Mouse (Mus musculus) limb, embryonic 14.5 days (tissue): ENCODE data around the gene Ociad2. TPM values are rescaled to one million over a fixed set of nuclear protein-coding genes. Genes with fewer than 3 reads are reported as not detected.
"Not testable (repeated sequence)": the region's sequence is repeated elsewhere in the genome, so short reads cannot be mapped to it uniquely, and the experiment has no call there.

Source experiments
- ATAC-seq: fragments of 200-750 bp; cut with Nextera tagmentation; 2 replicates; pipeline ENCODE4 v1.8.0; 2017; ENCODE audit warnings: low read depth, moderate number of reproducible peaks, moderate TSS enrichment; ENCODE audit not compliant: low FRiP score
- DNase-seq: peaks from one replicate; pipeline ENCODE4 v3.0.0-alpha.2; 2015; ENCODE audit warnings: low spot score
- H3K27ac ChIP-seq: fragments of 300-500 bp; sonication (generic); replicated peaks from 2 replicates; pipeline ENCODE4 v1.5.1; 2014; ENCODE audit warnings: low read depth, mild to moderate bottlenecking, low read length, moderate library complexity, mixed read lengths
- H3K27me3 ChIP-seq: fragments of 300-500 bp; sonication (generic); 2 replicates; pipeline ENCODE4 v1.6.1; 2014; ENCODE audit warnings: low read length, mixed read lengths; ENCODE audit not compliant: control insufficient read depth, insufficient read depth
- H3K36me3 ChIP-seq: fragments of 300-500 bp; sonication (generic); 2 replicates; pipeline ENCODE4 v1.6.1; 2014; ENCODE audit warnings: mild to moderate bottlenecking, low read length, moderate library complexity, mixed read lengths; ENCODE audit not compliant: control insufficient read depth, insufficient read depth
- H3K4me1 ChIP-seq: fragments of 300-500 bp; sonication (generic); 2 replicates; pipeline ENCODE4 v1.6.1; 2014; ENCODE audit warnings: antibody characterized with exemption, low read length, mixed read lengths; ENCODE audit not compliant: control insufficient read depth, insufficient read depth
- H3K4me2 ChIP-seq: fragments of 300-500 bp; sonication (generic); replicated peaks from 2 replicates; pipeline ENCODE4 v1.6.1; 2014; ENCODE audit warnings: low read depth, mild to moderate bottlenecking, low read length, moderate library complexity; ENCODE audit not compliant: severe bottlenecking
- H3K4me3 ChIP-seq: fragments of 300-500 bp; sonication (generic); replicated peaks from 2 replicates; pipeline ENCODE4 v1.5.1; 2014; ENCODE audit warnings: low read length
- H3K9ac ChIP-seq: fragments of 300-500 bp; sonication (generic); 2 replicates; pipeline ENCODE4 v1.6.1; 2014; ENCODE audit warnings: mild to moderate bottlenecking, low read depth, low read length, moderate library complexity; ENCODE audit not compliant: severe bottlenecking
- H3K9me3 ChIP-seq: fragments of 300-500 bp; sonication (generic); 2 replicates; pipeline ENCODE4 v1.6.1; 2016; ENCODE audit warnings: low read length; ENCODE audit not compliant: control insufficient read depth
- POLR2A ChIP-seq: fragments of 200-500 bp; IDR thresholded peaks from 2 replicates; pipeline ENCODE4 v1.8.0; 2012; ENCODE audit warnings: inconsistent platforms, mild to moderate bottlenecking, moderate library complexity, borderline replicate concordance; ENCODE audit not compliant: insufficient read depth, insufficient read length; ENCODE audit errors: extremely low read depth
- WGBS: fragments of 180-500 bp; shearing (Covaris S2); extraction: QIAGEN DNeasy Blood & Tissue Kit; methylation state at CpG from one replicate; pipeline ENCODE4 v1.1.7; 2014; 5-methylcytosine and 5-hydroxymethylcytosine counted together
- polyA plus RNA-seq, 2 experiments: library from polyadenylated mRNA; depleted of rRNA in 1 of 2; stranded (reverse) in 1 of 2; unstranded in 1 of 2; fragments of >200 nt; fragmentation: Nextera tagmentation in 1 of 2; extraction: Ambion mirVana in 1 of 2; gene quantifications; 2 replicates each; pipeline versions ENCODE4 v1.2.1 to v1.2.3; 2012 to 2014

Ociad2 gene
- polyA plus RNA-seq, 2 experiments, result 3.1 to 12.8 TPM

- no peak for TF ChIP-seq POLR2A
- Histone ChIP-seq H3K27ac (no peak overlapping the region), H3K9ac (no peak overlapping the region), H3K9me3 (no peaks in the 10 kb centered on the region), H3K27me3 (no peaks in the 10 kb centered on the region), H3K4me3 (no peak overlapping the region), H3K4me1 (no peaks in the 10 kb centered on the region), H3K4me2 (no peak overlapping the region), H3K36me3 (no peaks in the 10 kb centered on the region)
- WGBS, result 14% methylated on average over 4 of the region's 4 CpGs
- DNase-seq, result no peak
- ATAC-seq, result no peak
Measured at GRCm38 (mm10) chr5:73331002-73331401, 9.8 kb downstream of the Ociad2 start.

GRCm38 (mm10) chr5:73324526-73325170, 16.2 kb downstream of the Ociad2 start:
- no peak for TF ChIP-seq POLR2A
- Histone ChIP-seq H3K9ac (no peak overlapping the region), H3K9me3 (no peaks in the 10 kb centered on the region), H3K4me1 (no peaks in the 10 kb centered on the region), H3K27ac (no peak overlapping the region), H3K36me3 (no peaks in the 10 kb centered on the region), H3K4me3 (no peak overlapping the region), H3K27me3 (no peaks in the 10 kb centered on the region), H3K4me2 (no peak overlapping the region)
- DNase-seq (no peak), ATAC-seq (no peak)
- WGBS, result 85% methylated on average over 8 of the region's 8 CpGs

GRCm38 (mm10) chr5:73323602-73324001, 17.2 kb downstream of the Ociad2 start:
- Histone ChIP-seq H3K36me3 (no peaks in the 10 kb centered on the region), H3K4me1 (no peaks in the 10 kb centered on the region), H3K9ac (no peak overlapping the region), H3K4me3 (no peak overlapping the region), H3K9me3 (no peaks in the 10 kb centered on the region), H3K4me2 (no peak overlapping the region), H3K27me3 (no peaks in the 10 kb centered on the region), H3K27ac (no peak overlapping the region)
- DNase-seq (no peak), ATAC-seq (no peak)
- TF ChIP-seq POLR2A, result no peak
- 70% methylated on average over 5 of the region's 5 CpGs for WGBS

GRCm38 (mm10) chr5:73322684-73323083, 18.1 kb downstream of the Ociad2 start:
- H3K9ac ChIP-seq, H3K27ac ChIP-seq, H3K4me3 ChIP-seq, ATAC-seq, H3K9me3 ChIP-seq, H3K4me1 ChIP-seq, H3K27me3 ChIP-seq, H3K36me3 ChIP-seq, H3K4me2 ChIP-seq, DNase-seq: not testable (repeated sequence)
- 91% methylated on average over 1 of the region's 1 CpGs for WGBS

- Histone ChIP-seq H3K4me3 (no peak overlapping the region), H3K36me3 (peaks cover 17% of the 10 kb centered on the region), H3K4me2 (no peak overlapping the region), H3K4me1 (no peaks in the 10 kb centered on the region), H3K9me3 (no peaks in the 10 kb centered on the region), H3K27me3 (no peaks in the 10 kb centered on the region), H3K9ac (no peak overlapping the region), H3K27ac (no peak overlapping the region)
- 91% methylated on average over 5 of the region's 5 CpGs for WGBS
- ATAC-seq, result no peak
- no peak for TF ChIP-seq POLR2A
- DNase-seq, result no peak
Measured at GRCm38 (mm10) chr5:73319306-73319705, 21.5 kb downstream of the Ociad2 start.

- no peak for DNase-seq
- no peak for ATAC-seq
- Histone ChIP-seq H3K4me3 (no peak overlapping the region), H3K36me3 (peaks cover 59% of the 10 kb centered on the region), H3K27ac (no peak overlapping the region), H3K9me3 (no peaks in the 10 kb centered on the region), H3K27me3 (no peaks in the 10 kb centered on the region), H3K9ac (no peak overlapping the region), H3K4me2 (no peak overlapping the region), H3K4me1 (no peaks in the 10 kb centered on the region)
- WGBS, result 87% methylated on average over 2 of the region's 2 CpGs
- no peak for TF ChIP-seq POLR2A
Measured at GRCm38 (mm10) chr5:73314654-73315053, 26.2 kb downstream of the Ociad2 start.
